Mouse (Mus musculus): ENCODE measurements around the gene Bicc1.
A peak's percentile ranks its signal among the peaks of the same experiment; 100 is the strongest.

Bicc1 gene

GRCm38 (mm10) chr10:71058070-71058469, 101.4 kb downstream of the Bicc1 start:
- no peak for DNase-seq (ENCODE audit: low read depth, low spot score)

- no peak for DNase-seq (ENCODE audit: low read depth, low spot score)
These were observed 106.8 kb downstream of the Bicc1 start for GRCm38 (mm10) chr10:71052748-71053147.

GRCm38 (mm10) chr10:71052208-71052607, 107.3 kb downstream of the Bicc1 start:
- DNase-seq (ENCODE audit: low read depth, low spot score), result no peak

- no peak for DNase-seq (ENCODE audit: low read depth, low spot score)
These were observed 108.7 kb downstream of the Bicc1 start for GRCm38 (mm10) chr10:71050722-71051333.

GRCm38 (mm10) chr10:71049294-71049693, 110.2 kb downstream of the Bicc1 start:
- DNase-seq (ENCODE audit: low read depth, low spot score), result no peak

- no peak for DNase-seq (ENCODE audit: low read depth, low spot score)
These were observed 115.1 kb downstream of the Bicc1 start for GRCm38 (mm10) chr10:71044410-71044809.

- no peak for DNase-seq (ENCODE audit: low read depth, low spot score)
These were observed 117.6 kb downstream of the Bicc1 start for GRCm38 (mm10) chr10:71041874-71042273.

- DNase-seq (ENCODE audit: low read depth, low spot score), result no peak
These were observed 123.0 kb downstream of the Bicc1 start for GRCm38 (mm10) chr10:71036484-71036883.

GRCm38 (mm10) chr10:71028996-71029395, 130.5 kb downstream of the Bicc1 start:
- no peak for DNase-seq (ENCODE audit: low read depth, low spot score)

- peak; percentile 49 for DNase-seq (ENCODE audit: low read depth, low spot score)
These were observed 131.2 kb downstream of the Bicc1 start for GRCm38 (mm10) chr10:71028066-71028844.

GRCm38 (mm10) chr10:71025131-71025894, 134.2 kb downstream of the Bicc1 start:
- DNase-seq (ENCODE audit: low read depth, low spot score), result no peak

- DNase-seq (ENCODE audit: low read depth, low spot score), result no peak
These were observed 134.8 kb downstream of the Bicc1 start for GRCm38 (mm10) chr10:71024681-71025080.

GRCm38 (mm10) chr10:71023471-71023870, 136.0 kb downstream of the Bicc1 start:
- no peak for DNase-seq (ENCODE audit: low read depth, low spot score)

- DNase-seq (ENCODE audit: low read depth, low spot score), result no peak
These were observed 139.0 kb downstream of the Bicc1 start for GRCm38 (mm10) chr10:71020459-71020858.

- DNase-seq (ENCODE audit: low read depth, low spot score), result no peak
These were observed 139.7 kb downstream of the Bicc1 start for GRCm38 (mm10) chr10:71019836-71020235.

GRCm38 (mm10) chr10:71009771-71010496, 149.6 kb downstream of the Bicc1 start:
- DNase-seq (ENCODE audit: low read depth, low spot score), result no peak

GRCm38 (mm10) chr10:71008721-71009120, 150.8 kb downstream of the Bicc1 start:
- DNase-seq (ENCODE audit: low read depth, low spot score), result no peak

GRCm38 (mm10) chr10:71007956-71008355, 151.5 kb downstream of the Bicc1 start:
- no peak for DNase-seq (ENCODE audit: low read depth, low spot score)

- DNase-seq (ENCODE audit: low read depth, low spot score), result no peak
These were observed 152.0 kb downstream of the Bicc1 start for GRCm38 (mm10) chr10:71007516-71007915.

GRCm38 (mm10) chr10:71007001-71007400, 152.5 kb downstream of the Bicc1 start:
- no peak for DNase-seq (ENCODE audit: low read depth, low spot score)

GRCm38 (mm10) chr10:71002871-71003270, 156.6 kb downstream of the Bicc1 start:
- DNase-seq (ENCODE audit: low read depth, low spot score), result no peak

GRCm38 (mm10) chr10:71002186-71002585, 157.3 kb downstream of the Bicc1 start:
- no peak for DNase-seq (ENCODE audit: low read depth, low spot score)

Measured in telencephalon, adult 2 months (tissue).